Mouse (Mus musculus): Measurements from ENCODE around the gene Kcnk15. TPM values are rescaled to one million over a fixed set of nuclear protein-coding genes. Genes with fewer than 3 reads are reported as not detected.

Gene Kcnk15
- polyA plus RNA-seq, 1 experiment from 2014 or later, result not detected

GRCm38 (mm10) chr2:163876830-163877498 lies 23.5 kb downstream of the Kcnk15 start:
- ATAC-seq, result no peak
- Histone ChIP-seq H3K4me3 (no peak overlapping the region), H3K27ac (no peak overlapping the region), H3K27me3 (peaks cover 9% of the 10 kb centered on the region), H3K4me1 (peaks cover 27% of the 10 kb centered on the region), H3K36me3 (ENCODE audit: poor library complexity, severe bottlenecking) (no peaks in the 10 kb centered on the region), H3K4me2 (no peak overlapping the region), H3K9ac (no peak overlapping the region), H3K9me3 (replicated peaks) (no peaks in the 10 kb centered on the region)
- 74% methylated on average over 14 of the region's 14 CpGs for WGBS

- ATAC-seq, result no peak
- Histone ChIP-seq H3K27ac (no peak overlapping the region), H3K4me3 (no peak overlapping the region), H3K4me2 (no peak overlapping the region), H3K36me3 (ENCODE audit: poor library complexity, severe bottlenecking) (no peaks in the 10 kb centered on the region), H3K4me1 (peaks cover 12% of the 10 kb centered on the region), H3K9me3 (replicated peaks) (no peaks in the 10 kb centered on the region), H3K27me3 (no peaks in the 10 kb centered on the region), H3K9ac (no peak overlapping the region)
- 82% methylated on average over 6 of the region's 6 CpGs for WGBS
Measured at GRCm38 (mm10) chr2:163880891-163881290, 27.4 kb downstream of the Kcnk15 start.

- WGBS, result 68% methylated on average over 17 of the region's 17 CpGs
Measured at GRCm38 (mm10) chr2:163882859-163883652, 29.6 kb downstream of the Kcnk15 start.

GRCm38 (mm10) chr2:163889411-163889810 lies 36.0 kb downstream of the Kcnk15 start:
- Histone ChIP-seq H3K36me3 (ENCODE audit: poor library complexity, severe bottlenecking) (no peaks in the 10 kb centered on the region), H3K4me1 (peaks cover 8% of the 10 kb centered on the region), H3K9me3 (replicated peaks) (no peaks in the 10 kb centered on the region), H3K27ac (no peak overlapping the region), H3K27me3 (no peaks in the 10 kb centered on the region), H3K4me2 (no peak overlapping the region), H3K4me3 (no peak overlapping the region), H3K9ac (no peak overlapping the region)
- 47% methylated on average over 6 of the region's 6 CpGs for WGBS
- no peak for ATAC-seq

More at GRCm38 (mm10) chr2:163882859-163883652, 29.6 kb downstream of the Kcnk15 start:
- H3K4me2 ChIP-seq, result no peak overlapping the region
- no peaks in the 10 kb centered on the region for H3K9me3 ChIP-seq (replicated peaks)
- no peaks in the 10 kb centered on the region for H3K4me1 ChIP-seq
- H3K27me3 ChIP-seq, result no peaks in the 10 kb centered on the region
- no peak overlapping the region for H3K27ac ChIP-seq
- ATAC-seq, result no peak
- no peak overlapping the region for H3K9ac ChIP-seq
- H3K4me3 ChIP-seq, result no peak overlapping the region
- no peaks in the 10 kb centered on the region for H3K36me3 ChIP-seq (ENCODE audit: poor library complexity, severe bottlenecking)

- peaks cover 8% of the 10 kb centered on the region for H3K4me1 ChIP-seq
- H3K4me2 ChIP-seq, result no peak overlapping the region
- no peak overlapping the region for H3K9ac ChIP-seq
- H3K4me3 ChIP-seq, result no peak overlapping the region
- no peaks in the 10 kb centered on the region for H3K36me3 ChIP-seq (ENCODE audit: poor library complexity, severe bottlenecking)
- H3K9me3 ChIP-seq (replicated peaks), result no peaks in the 10 kb centered on the region
- H3K27me3 ChIP-seq, result no peaks in the 10 kb centered on the region
- 0 out of 2 replicates have a peak, but pooled peaks have one; percentile 19 for ATAC-seq
- WGBS, result 43% methylated on average over 11 of the region's 11 CpGs
- peak overlapping the region; percentile 57; the same call in 1 of the 2 replicates for H3K27ac ChIP-seq
Measured at GRCm38 (mm10) chr2:163890586-163890985, 37.1 kb downstream of the Kcnk15 start.

- Histone ChIP-seq H3K4me3 (no peak overlapping the region), H3K4me1 (peaks cover 8% of the 10 kb centered on the region), H3K9me3 (replicated peaks) (no peaks in the 10 kb centered on the region), H3K9ac (no peak overlapping the region), H3K4me2 (no peak overlapping the region), H3K36me3 (ENCODE audit: poor library complexity, severe bottlenecking) (no peaks in the 10 kb centered on the region), H3K27me3 (no peaks in the 10 kb centered on the region), H3K27ac (peak overlapping the region; percentile 57)
- ATAC-seq, result no peak
- WGBS, result 91% methylated on average over 11 of the region's 11 CpGs
Measured at GRCm38 (mm10) chr2:163891271-163891670, 37.8 kb downstream of the Kcnk15 start.

- H3K9me3 ChIP-seq (replicated peaks), result no peaks in the 10 kb centered on the region
- H3K4me1 ChIP-seq, result peaks cover 8% of the 10 kb centered on the region
- H3K27ac ChIP-seq, result no peak overlapping the region
- H3K4me3 ChIP-seq, result no peak overlapping the region
- H3K4me2 ChIP-seq, result no peak overlapping the region
- no peak for ATAC-seq
- WGBS, result 72% methylated on average over 7 of the region's 7 CpGs
- no peak overlapping the region for H3K9ac ChIP-seq
- no peaks in the 10 kb centered on the region for H3K27me3 ChIP-seq
- no peaks in the 10 kb centered on the region for H3K36me3 ChIP-seq (ENCODE audit: poor library complexity, severe bottlenecking)
Measured at GRCm38 (mm10) chr2:163893446-163894370, 40.3 kb downstream of the Kcnk15 start.

GRCm38 (mm10) chr2:163895156-163895555 lies 41.7 kb downstream of the Kcnk15 start:
- Histone ChIP-seq H3K9ac (no peak overlapping the region), H3K27ac (no peak overlapping the region), H3K9me3 (replicated peaks) (no peaks in the 10 kb centered on the region), H3K4me3 (no peak overlapping the region), H3K4me2 (no peak overlapping the region), H3K27me3 (no peaks in the 10 kb centered on the region), H3K4me1 (peaks cover 8% of the 10 kb centered on the region), H3K36me3 (ENCODE audit: poor library complexity, severe bottlenecking) (no peaks in the 10 kb centered on the region)
- WGBS, result 73% methylated on average over 2 of the region's 2 CpGs
- no peak for ATAC-seq

- no peaks in the 10 kb centered on the region for H3K36me3 ChIP-seq (ENCODE audit: poor library complexity, severe bottlenecking)
- no peaks in the 10 kb centered on the region for H3K4me1 ChIP-seq
- WGBS, result 94% methylated on average over 7 of the region's 7 CpGs
- H3K27me3 ChIP-seq, result no peaks in the 10 kb centered on the region
- no peaks in the 10 kb centered on the region for H3K9me3 ChIP-seq (replicated peaks)
- no peak for ATAC-seq
- no peak overlapping the region for H3K4me2 ChIP-seq
- no peak overlapping the region for H3K9ac ChIP-seq
- no peak overlapping the region for H3K27ac ChIP-seq
- H3K4me3 ChIP-seq, result no peak overlapping the region
Measured at GRCm38 (mm10) chr2:163897026-163897425, 43.6 kb downstream of the Kcnk15 start.

- ATAC-seq, result no peak
- WGBS, result 84% methylated on average over 7 of the region's 7 CpGs
- H3K4me3 ChIP-seq, result no peak overlapping the region
Measured at GRCm38 (mm10) chr2:163897988-163898535, 44.6 kb downstream of the Kcnk15 start.

GRCm38 (mm10) chr2:163899910-163900411 lies 46.5 kb downstream of the Kcnk15 start:
- Histone ChIP-seq H3K27ac (no peak overlapping the region; the same call in 1 of the 2 replicates), H3K4me2 (no peak overlapping the region), H3K4me1 (no peaks in the 10 kb centered on the region), H3K27me3 (no peaks in the 10 kb centered on the region), H3K4me3 (no peak overlapping the region), H3K36me3 (ENCODE audit: poor library complexity, severe bottlenecking) (no peaks in the 10 kb centered on the region), H3K9ac (no peak overlapping the region), H3K9me3 (replicated peaks) (no peaks in the 10 kb centered on the region)
- ATAC-seq, result no peak
- 56% methylated on average over 14 of the region's 14 CpGs for WGBS

More at GRCm38 (mm10) chr2:163897988-163898535, 44.6 kb downstream of the Kcnk15 start:
- no peaks in the 10 kb centered on the region for H3K4me1 ChIP-seq
- H3K9ac ChIP-seq, result no peak overlapping the region
- no peak overlapping the region for H3K27ac ChIP-seq
- no peaks in the 10 kb centered on the region for H3K27me3 ChIP-seq
- H3K36me3 ChIP-seq (ENCODE audit: poor library complexity, severe bottlenecking), result no peaks in the 10 kb centered on the region
- H3K9me3 ChIP-seq (replicated peaks), result no peaks in the 10 kb centered on the region
- H3K4me2 ChIP-seq, result no peak overlapping the region
